Mouse (Mus musculus): ENCODE data around the gene Serpina9. TPM values are rescaled to one million over a fixed set of nuclear protein-coding genes. Genes with fewer than 3 reads are reported as not detected.

Gene Serpina9
- total and polyA plus RNA-seq, 3 experiments = 0.06 TPM; not detected in 2

GRCm38 (mm10) chr12:103971080-103971479 lies 42.5 kb downstream of the Serpina9 start:
- DNase-seq (ENCODE audit: low read depth, low spot score) = no peak
- H3K9ac ChIP-seq (ENCODE audit: control insufficient read depth, low read depth, low read length, poor library complexity, severe bottlenecking) = no peak overlapping the region
- H3K4me1 ChIP-seq (ENCODE audit: control insufficient read depth in 1 of 2, insufficient read depth in 2 of 2, low read length in 2 of 2) = no peaks in the 10 kb centered on the region
- no peak overlapping the region for H3K27ac ChIP-seq (ENCODE audit: control insufficient read depth, low read depth, low read length)
- no peaks in the 10 kb centered on the region for H3K36me3 ChIP-seq (ENCODE audit: control insufficient read depth in 1 of 2, insufficient read depth in 2 of 2, low read length in 2 of 2)
- no peaks in the 10 kb centered on the region for H3K27me3 ChIP-seq (ENCODE audit: control insufficient read depth in 1 of 2, insufficient read depth in 2 of 2, low read length in 2 of 2)
- H3K9me3 ChIP-seq (replicated peaks; ENCODE audit: insufficient read depth, low read length) = no peaks in the 10 kb centered on the region
- H3K79me2 ChIP-seq (ENCODE audit: control insufficient read depth, insufficient read depth, low read length, poor library complexity) = no peaks in the 10 kb centered on the region
- TF ChIP-seq EP300 (IDR thresholded peaks at IDR 0.05; ENCODE audit: low read depth in 1 of 2, low read length in 2 of 2) = no peak
- no peak for TF ChIP-seq ETS1 (IDR thresholded peaks at IDR 0.05; ENCODE audit: low read depth, low read length)
- TF ChIP-seq NELFE (IDR thresholded peaks at IDR 0.05; ENCODE audit: low read depth, low read length) = no peak
- H3K4me3 ChIP-seq (ENCODE audit: control insufficient read depth in 1 of 2, insufficient read depth in 1 of 2, low read depth in 2 of 2, low read length in 2 of 2) = no peak overlapping the region

- Histone ChIP-seq H3K9ac (ENCODE audit: control insufficient read depth, low read depth, low read length, poor library complexity, severe bottlenecking) (no peak overlapping the region), H3K27me3 (ENCODE audit: control insufficient read depth in 1 of 2, insufficient read depth in 2 of 2, low read length in 2 of 2) (no peaks in the 10 kb centered on the region), H3K9me3 (replicated peaks; ENCODE audit: insufficient read depth, low read length) (no peaks in the 10 kb centered on the region), H3K4me1 (ENCODE audit: control insufficient read depth in 1 of 2, insufficient read depth in 2 of 2, low read length in 2 of 2) (no peaks in the 10 kb centered on the region), H3K79me2 (ENCODE audit: control insufficient read depth, insufficient read depth, low read length, poor library complexity) (no peaks in the 10 kb centered on the region), H3K27ac (ENCODE audit: control insufficient read depth, low read depth, low read length) (no peak overlapping the region), H3K4me3 (ENCODE audit: control insufficient read depth in 1 of 2, insufficient read depth in 1 of 2, low read depth in 2 of 2, low read length in 2 of 2) (no peak overlapping the region), H3K36me3 (ENCODE audit: control insufficient read depth in 1 of 2, insufficient read depth in 2 of 2, low read length in 2 of 2) (no peaks in the 10 kb centered on the region)
- TF ChIP-seq USF1 (IDR thresholded peaks at IDR 0.05; ENCODE audit: low read depth, low read length) (no peak), JUND (IDR thresholded peaks at IDR 0.05; ENCODE audit: low read depth, low read length) (no peak), USF2 (IDR thresholded peaks at IDR 0.05; ENCODE audit: borderline replicate concordance in 1 of 2, insufficient read depth in 1 of 2, low read depth in 1 of 2, low read length in 2 of 2) (no peak)
- no peak for DNase-seq (ENCODE audit: low read depth, low spot score)
Observed at GRCm38 (mm10) chr12:103969577-103970116, 43.9 kb downstream of the Serpina9 start.

GRCm38 (mm10) chr12:103966761-103967160 lies 46.8 kb downstream of the Serpina9 start:
- Histone ChIP-seq H3K4me3 (ENCODE audit: control insufficient read depth in 1 of 2, insufficient read depth in 1 of 2, low read depth in 2 of 2, low read length in 2 of 2) (no peak overlapping the region), H3K27ac (ENCODE audit: control insufficient read depth, low read depth, low read length) (no peak overlapping the region), H3K9me3 (replicated peaks; ENCODE audit: insufficient read depth, low read length) (no peaks in the 10 kb centered on the region), H3K27me3 (ENCODE audit: control insufficient read depth in 1 of 2, insufficient read depth in 2 of 2, low read length in 2 of 2) (no peaks in the 10 kb centered on the region), H3K9ac (ENCODE audit: control insufficient read depth, low read depth, low read length, poor library complexity, severe bottlenecking) (no peak overlapping the region), H3K4me1 (ENCODE audit: control insufficient read depth in 1 of 2, insufficient read depth in 2 of 2, low read length in 2 of 2) (no peaks in the 10 kb centered on the region), H3K79me2 (ENCODE audit: control insufficient read depth, insufficient read depth, low read length, poor library complexity) (no peaks in the 10 kb centered on the region), H3K36me3 (ENCODE audit: control insufficient read depth in 1 of 2, insufficient read depth in 2 of 2, low read length in 2 of 2) (no peaks in the 10 kb centered on the region)
- TF ChIP-seq ZNF384 (IDR thresholded peaks at IDR 0.05; ENCODE audit: low read depth, low read length) = no peak
- TF ChIP-seq HCFC1 (IDR thresholded peaks at IDR 0.05; ENCODE audit: low read depth, low read length) = no peak
- TF ChIP-seq ZC3H11A (IDR thresholded peaks at IDR 0.05; ENCODE audit: low read depth, low read length) = no peak
- TF ChIP-seq TAL1 (IDR thresholded peaks at IDR 0.05; ENCODE audit: low read length) = no peak
- TF ChIP-seq USF1 (IDR thresholded peaks at IDR 0.05; ENCODE audit: low read depth, low read length) = no peak
- no peak for TF ChIP-seq JUND (IDR thresholded peaks at IDR 0.05; ENCODE audit: low read depth, low read length)
- no peak for TF ChIP-seq MAFK (IDR thresholded peaks at IDR 0.05; ENCODE audit: borderline replicate concordance, low read depth, low read length)
- no peak for DNase-seq (ENCODE audit: low read depth, low spot score)
